13 mouse cellular contexts compared by ENCODE assay signal in the genomic region with DNA sequence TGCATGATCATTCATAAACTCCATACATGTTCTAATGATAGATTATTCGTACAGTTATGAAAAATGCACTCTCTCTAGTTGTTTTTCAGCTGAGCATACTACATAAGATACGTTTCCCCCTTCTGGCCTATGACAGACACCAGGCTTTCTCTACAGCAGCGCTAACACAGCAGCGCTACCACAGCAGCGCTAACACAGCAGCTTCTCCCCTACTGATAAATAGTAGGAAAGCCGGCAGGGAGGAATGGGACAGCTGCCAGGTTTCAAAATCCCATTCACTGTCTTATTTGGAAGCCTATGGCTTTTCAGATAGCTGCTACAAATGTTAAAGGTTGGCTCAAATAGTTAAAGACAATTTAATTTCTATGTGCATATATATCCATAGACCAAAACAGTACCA.
DNase-seq lines count a peak whose midpoint lies in the region; ATAC-seq lines count a peak whose summit lies in the region.
"Had no signal": no experiment of that assay in that cellular context is flagged by ENCODE, and none has a peak within 500 bp of the region (broad histone marks: within the 10 kb centered on the region; RNA-seq: fewer than 3 reads in every experiment).

No protein-coding gene starts in this region.

- H3K4me3 ChIP-seq in hindbrain, embryonic 16.5 days (ENCODE audit: low read length), result no peak overlapping the region
- no peak overlapping the region for H3K4me3 ChIP-seq in hindbrain, embryonic 10.5 days
- no peak overlapping the region for H3K4me3 ChIP-seq in neural tube, embryonic 13.5 days
- H3K4me3 ChIP-seq in neural tube, embryonic 14.5 days (ENCODE audit: low read depth, low read length), result no peak overlapping the region
- H3K4me3 ChIP-seq: lung, embryonic 15.5 days; myocyte had no signal

- no peaks in the 10 kb centered on the region for H3K4me1 ChIP-seq in hindbrain, embryonic 16.5 days (ENCODE audit: control insufficient read depth, insufficient read depth, low read depth, low read length)
- no peaks in the 10 kb centered on the region for H3K4me1 ChIP-seq in hindbrain, embryonic 10.5 days (replicated peaks)
- H3K4me1 ChIP-seq in neural tube, embryonic 13.5 days (replicated peaks), result peaks cover 5% of the 10 kb centered on the region; the same call in 1 of the 2 replicates
- no peaks in the 10 kb centered on the region for H3K4me1 ChIP-seq in neural tube, embryonic 14.5 days (ENCODE audit: control insufficient read depth, insufficient read depth, low read length)
- H3K4me1 ChIP-seq: lung, embryonic 15.5 days had no signal

- 34% methylated on average over 6 of the region's 6 CpGs for WGBS in hindbrain, embryonic 16.5 days
- WGBS in hindbrain, embryonic 10.5 days, result 88% methylated on average over 6 of the region's 6 CpGs
- 54% methylated on average over 6 of the region's 6 CpGs for WGBS in neural tube, embryonic 13.5 days
- 43% methylated on average over 6 of the region's 6 CpGs for WGBS in neural tube, embryonic 14.5 days

- H3K9ac ChIP-seq in hindbrain, embryonic 16.5 days (ENCODE audit: low read depth, low read length), result no peak overlapping the region
- no peak overlapping the region for H3K9ac ChIP-seq in neural tube, embryonic 13.5 days
- no peak overlapping the region for H3K9ac ChIP-seq in neural tube, embryonic 14.5 days (replicated peaks; ENCODE audit: low read depth, low read length)
- H3K9ac ChIP-seq: lung, embryonic 15.5 days had no signal

- peaks cover 10% of the 10 kb centered on the region for H3K36me3 ChIP-seq in hindbrain, embryonic 16.5 days (ENCODE audit: control insufficient read depth, insufficient read depth, low read length)
- peaks cover 84% of the 10 kb centered on the region for H3K36me3 ChIP-seq in hindbrain, embryonic 10.5 days
- peaks cover 47% of the 10 kb centered on the region for H3K36me3 ChIP-seq in neural tube, embryonic 13.5 days
- H3K36me3 ChIP-seq in neural tube, embryonic 14.5 days (ENCODE audit: control insufficient read depth, insufficient read depth, low read length), result peaks cover 17% of the 10 kb centered on the region; the same call in 1 of the 2 replicates

- H3K4me2 ChIP-seq in hindbrain, embryonic 16.5 days (ENCODE audit: low read length), result no peak overlapping the region
- no peak overlapping the region for H3K4me2 ChIP-seq in neural tube, embryonic 13.5 days
- H3K4me2 ChIP-seq in neural tube, embryonic 14.5 days (ENCODE audit: low read depth, low read length), result no peak overlapping the region
- H3K4me2 ChIP-seq: lung, embryonic 15.5 days had no signal

- no peaks in the 10 kb centered on the region for H3K9me3 ChIP-seq in hindbrain, embryonic 16.5 days (ENCODE audit: control insufficient read depth, low read length)
- no peaks in the 10 kb centered on the region for H3K9me3 ChIP-seq in hindbrain, embryonic 10.5 days
- H3K9me3 ChIP-seq in neural tube, embryonic 13.5 days, result no peaks in the 10 kb centered on the region
- no peaks in the 10 kb centered on the region for H3K9me3 ChIP-seq in neural tube, embryonic 14.5 days (ENCODE audit: control insufficient read depth, low read length)
- H3K9me3 ChIP-seq: lung, embryonic 15.5 days had no signal

- peak; percentile 27 to 54 for DNase-seq in cerebellum, postnatal 25 days
- DNase-seq in cerebellum, adult 9-10 months, result no peak
- DNase-seq in hindbrain, embryonic 10.5 days (ENCODE audit: low spot score), result no peak
- no peak for DNase-seq in neural tube, embryonic 10.5 days (ENCODE audit: extremely low spot score, low spot score)
- DNase-seq in urinary bladder, postnatal 25 days (ENCODE audit: low spot score), result no peak
- DNase-seq: adrenal gland, postnatal 14 days; right cerebral cortex, postnatal 14 days had no signal

- H3K27me3 ChIP-seq in hindbrain, embryonic 16.5 days (replicated peaks; ENCODE audit: control insufficient read depth, insufficient read depth, low read length), result no peaks in the 10 kb centered on the region
- no peaks in the 10 kb centered on the region for H3K27me3 ChIP-seq in hindbrain, embryonic 10.5 days (ENCODE audit: insufficient read depth, poor library complexity, severe bottlenecking)
- H3K27me3 ChIP-seq in neural tube, embryonic 13.5 days, result no peaks in the 10 kb centered on the region
- H3K27me3 ChIP-seq in neural tube, embryonic 14.5 days (ENCODE audit: control insufficient read depth, insufficient read depth, low read length), result no peaks in the 10 kb centered on the region
- H3K27me3 ChIP-seq: lung, embryonic 15.5 days; Patski had no signal

- H3K27ac ChIP-seq in hindbrain, embryonic 16.5 days (ENCODE audit: low read depth, low read length), result no peak overlapping the region
- no peak overlapping the region for H3K27ac ChIP-seq in hindbrain, embryonic 10.5 days
- H3K27ac ChIP-seq in neural tube, embryonic 13.5 days (replicated peaks), result no peak overlapping the region
- no peak overlapping the region for H3K27ac ChIP-seq in neural tube, embryonic 14.5 days (ENCODE audit: low read depth, low read length)
- H3K27ac ChIP-seq: lung, embryonic 15.5 days had no signal

- ATAC-seq in hindbrain, embryonic 16.5 days, result peak; percentile 74
- peak; percentile 82 for ATAC-seq in neural tube, embryonic 13.5 days (ENCODE audit: low read depth)
- ATAC-seq in neural tube, embryonic 14.5 days (ENCODE audit: low read depth), result peak; percentile 51; the same call in 1 of the 2 replicates
- ATAC-seq: Patski had no signal

Comparison
In these comparisons a context has a peak if more than half of its experiments do, and no peak if none do; other contexts are left out.
1. DNase-seq: peak in cerebellum, postnatal 25 days (2 of 2); none in cerebellum, adult 9-10 months (single experiment), hindbrain, embryonic 10.5 days (single experiment), neural tube, embryonic 10.5 days (single experiment) and urinary bladder, postnatal 25 days (single experiment).
2. Peak in every context shown above with its lines, with median percentiles within 50 percentile points of each other: ATAC-seq.